Mouse (Mus musculus): Measurements from ENCODE around the gene Hs3st1.
A peak's percentile ranks its signal among the peaks of the same experiment; 100 is the strongest.

Gene Hs3st1

GRCm38 (mm10) chr5:39643260-39643923, 111.9 kb downstream of the Hs3st1 start:
- DNase-seq, result peak; percentile 38

GRCm38 (mm10) chr5:39642222-39642770, 113.0 kb downstream of the Hs3st1 start:
- no peak for DNase-seq

- DNase-seq, result peak; percentile 69
These were observed 115.7 kb downstream of the Hs3st1 start for GRCm38 (mm10) chr5:39639438-39640177.

GRCm38 (mm10) chr5:39638926-39639325, 116.3 kb downstream of the Hs3st1 start:
- no peak for DNase-seq

GRCm38 (mm10) chr5:39637874-39638273, 117.4 kb downstream of the Hs3st1 start:
- DNase-seq, result no peak

- no peak for DNase-seq
These were observed 119.2 kb downstream of the Hs3st1 start for GRCm38 (mm10) chr5:39636090-39636489.

- DNase-seq, result no peak
These were observed 120.8 kb downstream of the Hs3st1 start for GRCm38 (mm10) chr5:39634300-39635047.

- no peak for DNase-seq
These were observed 122.1 kb downstream of the Hs3st1 start for GRCm38 (mm10) chr5:39633206-39633605.

GRCm38 (mm10) chr5:39630841-39631240, 124.4 kb downstream of the Hs3st1 start:
- DNase-seq, result no peak

- no peak for DNase-seq
These were observed 130.2 kb downstream of the Hs3st1 start for GRCm38 (mm10) chr5:39625037-39625473.

- no peak for DNase-seq
These were observed 131.1 kb downstream of the Hs3st1 start for GRCm38 (mm10) chr5:39624218-39624590.

- no peak for DNase-seq
These were observed 131.7 kb downstream of the Hs3st1 start for GRCm38 (mm10) chr5:39623304-39624217.

GRCm38 (mm10) chr5:39620206-39620866, 134.9 kb downstream of the Hs3st1 start:
- no peak for DNase-seq

GRCm38 (mm10) chr5:39617354-39617977, 137.8 kb downstream of the Hs3st1 start:
- DNase-seq, result no peak

- no peak for DNase-seq
These were observed 140.1 kb downstream of the Hs3st1 start for GRCm38 (mm10) chr5:39615202-39615601.

- no peak for DNase-seq
These were observed 141.7 kb downstream of the Hs3st1 start for GRCm38 (mm10) chr5:39613534-39613933.

- no peak for DNase-seq
These were observed 143.0 kb downstream of the Hs3st1 start for GRCm38 (mm10) chr5:39612240-39612639.

- DNase-seq, result no peak
These were observed 147.0 kb downstream of the Hs3st1 start for GRCm38 (mm10) chr5:39608260-39608659.

- DNase-seq, result no peak
These were observed 160.5 kb downstream of the Hs3st1 start for GRCm38 (mm10) chr5:39594737-39595136.
